Mouse (Mus musculus) erythroblast, embryonic 14.5 days (primary cell): ENCODE results near the gene Mmd. TPM values are rescaled to one million over a fixed set of nuclear protein-coding genes. Genes with fewer than 3 reads are reported as not detected.

Experiments
- H3K27me3 ChIP-seq: 2 replicates; pipeline ENCODE4 v1.6.1; 2012; ENCODE audit warnings: inconsistent platforms; ENCODE audit not compliant: control insufficient read depth
- H3K36me3 ChIP-seq: 2 replicates; pipeline ENCODE4 v1.6.1; 2012; ENCODE audit warnings: mild to moderate bottlenecking, inconsistent platforms; ENCODE audit not compliant: control insufficient read depth
- H3K4me1 ChIP-seq: 2 replicates; pipeline ENCODE4 v1.6.1; 2012; ENCODE audit warnings: inconsistent platforms; ENCODE audit not compliant: control insufficient read depth
- H3K4me3 ChIP-seq: replicated peaks from 2 replicates; pipeline ENCODE3; 2012; ENCODE audit warnings: moderate library complexity, mild to moderate bottlenecking, inconsistent platforms
- H3K9me3 ChIP-seq: 2 replicates; pipeline ENCODE4 v1.6.1; 2012; ENCODE audit warnings: low read length, inconsistent platforms, mixed read lengths; ENCODE audit not compliant: control insufficient read depth
- GATA1 ChIP-seq: IDR thresholded peaks from 2 replicates; pipeline ENCODE4 v1.6.1; 2012; ENCODE audit warnings: low read length, inconsistent platforms, mixed read lengths
- TAL1 ChIP-seq: IDR thresholded peaks from 3 replicates; pipeline ENCODE4 v1.6.1; 2012; ENCODE audit warnings: low read length, inconsistent platforms, mixed read lengths
- polyA plus RNA-seq: library from polyadenylated mRNA; stranded (reverse); fragments of >175 nt; gene quantifications from 2 replicates; pipeline ENCODE4 v1.2.3, GENCODE M21; 2012

The Mmd gene
- polyA plus RNA-seq, 1 experiment, result 0.04 TPM

- no peak overlapping the region for H3K4me3 ChIP-seq
- peaks cover 7% of the 10 kb centered on the region; the same call in 1 of the 2 replicates for H3K27me3 ChIP-seq
- H3K36me3 ChIP-seq, result no peaks in the 10 kb centered on the region
- peaks cover 23% of the 10 kb centered on the region for H3K4me1 ChIP-seq
- TF ChIP-seq GATA1 (no peak), TAL1 (no peak)
- H3K9me3 ChIP-seq, result no peaks in the 10 kb centered on the region
Measured at GRCm38 (mm10) chr11:90245630-90246029, 3.6 kb upstream of the Mmd start.

- H3K36me3 ChIP-seq, result no peaks in the 10 kb centered on the region
- peaks cover 24% of the 10 kb centered on the region for H3K4me1 ChIP-seq
- no peak for TF ChIP-seq GATA1
- no peak for TF ChIP-seq TAL1
- H3K9me3 ChIP-seq, result no peaks in the 10 kb centered on the region
- peaks cover 7% of the 10 kb centered on the region; the same call in 1 of the 2 replicates for H3K27me3 ChIP-seq
- no peak overlapping the region for H3K4me3 ChIP-seq
Measured at GRCm38 (mm10) chr11:90246676-90247075, 2.6 kb upstream of the Mmd start.

- Histone ChIP-seq H3K9me3 (no peaks in the 10 kb centered on the region), H3K4me3 (no peak overlapping the region), H3K4me1 (peaks cover 24% of the 10 kb centered on the region), H3K36me3 (no peaks in the 10 kb centered on the region), H3K27me3 (peaks cover 7% of the 10 kb centered on the region; the same call in 1 of the 2 replicates)
- no peak for TF ChIP-seq GATA1
- no peak for TF ChIP-seq TAL1
Measured at GRCm38 (mm10) chr11:90247793-90248192, 1.5 kb upstream of the Mmd start.

GRCm38 (mm10) chr11:90249701-90250141 is 465 bp downstream of the Mmd start:
- no peaks in the 10 kb centered on the region for H3K9me3 ChIP-seq
- H3K4me1 ChIP-seq, result peaks cover 24% of the 10 kb centered on the region
- H3K27me3 ChIP-seq, result peaks cover 7% of the 10 kb centered on the region; the same call in 1 of the 2 replicates
- H3K36me3 ChIP-seq, result no peaks in the 10 kb centered on the region
- TF ChIP-seq TAL1 (no peak), GATA1 (no peak)
- peak overlapping the region; percentile 72 for H3K4me3 ChIP-seq

- peaks cover 7% of the 10 kb centered on the region; the same call in 1 of the 2 replicates for H3K27me3 ChIP-seq
- peaks cover 24% of the 10 kb centered on the region for H3K4me1 ChIP-seq
- TF ChIP-seq TAL1, result no peak
- no peak for TF ChIP-seq GATA1
- peak overlapping the region; percentile 72 for H3K4me3 ChIP-seq
- H3K9me3 ChIP-seq, result no peaks in the 10 kb centered on the region
- no peaks in the 10 kb centered on the region for H3K36me3 ChIP-seq
Measured at GRCm38 (mm10) chr11:90250189-90250588, 933 bp downstream of the Mmd start.

- no peaks in the 10 kb centered on the region for H3K36me3 ChIP-seq
- H3K4me1 ChIP-seq, result peaks cover 24% of the 10 kb centered on the region
- peaks cover 7% of the 10 kb centered on the region; the same call in 1 of the 2 replicates for H3K27me3 ChIP-seq
- H3K4me3 ChIP-seq, result peak overlapping the region; percentile 72
- TF ChIP-seq GATA1 (no peak), TAL1 (no peak)
- H3K9me3 ChIP-seq, result no peaks in the 10 kb centered on the region
Measured at GRCm38 (mm10) chr11:90250730-90251129, 1.5 kb downstream of the Mmd start.

- Histone ChIP-seq H3K4me1 (peaks cover 24% of the 10 kb centered on the region), H3K27me3 (peaks cover 7% of the 10 kb centered on the region; the same call in 1 of the 2 replicates), H3K36me3 (no peaks in the 10 kb centered on the region), H3K9me3 (no peaks in the 10 kb centered on the region), H3K4me3 (no peak overlapping the region)
- TF ChIP-seq GATA1 (no peak), TAL1 (no peak)
Measured at GRCm38 (mm10) chr11:90251923-90252322, 2.7 kb downstream of the Mmd start.

- no peak overlapping the region for H3K4me3 ChIP-seq
- no peaks in the 10 kb centered on the region for H3K36me3 ChIP-seq
Measured at GRCm38 (mm10) chr11:90252366-90252765, 3.1 kb downstream of the Mmd start.

GRCm38 (mm10) chr11:90254536-90254935 is 5.3 kb downstream of the Mmd start:
- peaks cover 11% of the 10 kb centered on the region for H3K4me1 ChIP-seq

More at GRCm38 (mm10) chr11:90252366-90252765, 3.1 kb downstream of the Mmd start:
- peaks cover 7% of the 10 kb centered on the region; the same call in 1 of the 2 replicates for H3K27me3 ChIP-seq
- H3K9me3 ChIP-seq, result no peaks in the 10 kb centered on the region
- H3K4me1 ChIP-seq, result peaks cover 24% of the 10 kb centered on the region
- TF ChIP-seq GATA1 (no peak), TAL1 (no peak)

More at GRCm38 (mm10) chr11:90254536-90254935, 5.3 kb downstream of the Mmd start:
- Histone ChIP-seq H3K27me3 (peaks cover 7% of the 10 kb centered on the region; the same call in 1 of the 2 replicates), H3K9me3 (no peaks in the 10 kb centered on the region), H3K4me3 (no peak overlapping the region), H3K36me3 (no peaks in the 10 kb centered on the region)
- TF ChIP-seq TAL1, result no peak
- TF ChIP-seq GATA1, result no peak
